Mouse (Mus musculus) c-Kit-positive CD71-negative TER-119-negative erythroid progenitor cells, embryonic 14.5 days (primary cell): ENCODE measurements around the gene Ddx49.

Experiments
- DNase-seq: peaks from one replicate; pipeline ENCODE4 v3.0.0-alpha.2; 2013; ENCODE audit warnings: low read depth

The Ddx49 gene

DNA sequence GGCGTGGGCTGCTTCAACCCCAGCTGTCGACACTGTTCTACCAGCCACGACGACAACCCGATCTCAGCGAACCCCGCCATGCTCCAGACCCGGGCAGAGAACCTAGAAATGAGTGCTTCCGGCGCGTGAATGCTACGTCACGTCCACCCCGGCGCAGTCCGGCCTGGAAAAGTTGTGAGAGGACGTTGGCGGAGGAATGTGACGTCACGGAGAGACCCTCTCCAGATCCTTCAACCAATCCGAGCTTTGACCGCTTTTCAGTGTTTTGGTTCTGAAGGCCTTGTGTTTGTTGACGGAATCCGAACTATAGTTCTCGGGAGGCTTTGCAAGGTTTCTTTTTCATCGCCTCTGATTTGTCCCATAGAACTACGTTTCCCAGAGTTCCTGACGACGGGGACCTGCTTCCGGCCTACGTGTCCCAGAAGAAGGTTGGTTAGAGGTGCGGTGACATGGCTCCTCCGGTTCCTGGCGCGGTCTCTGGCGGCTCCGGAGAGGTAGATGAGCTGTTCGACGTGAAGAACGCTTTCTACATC is at the start of gene Ddx49, which contains the start of gene Cope:
Gene Ddx49, minus strand, starts transcription at position 132 of the 533 bp plus-strand sequence.
Gene Cope, plus strand, starts transcription at position 161 of the 533 bp plus-strand sequence.
- peak; percentile 89 for DNase-seq

DNA sequence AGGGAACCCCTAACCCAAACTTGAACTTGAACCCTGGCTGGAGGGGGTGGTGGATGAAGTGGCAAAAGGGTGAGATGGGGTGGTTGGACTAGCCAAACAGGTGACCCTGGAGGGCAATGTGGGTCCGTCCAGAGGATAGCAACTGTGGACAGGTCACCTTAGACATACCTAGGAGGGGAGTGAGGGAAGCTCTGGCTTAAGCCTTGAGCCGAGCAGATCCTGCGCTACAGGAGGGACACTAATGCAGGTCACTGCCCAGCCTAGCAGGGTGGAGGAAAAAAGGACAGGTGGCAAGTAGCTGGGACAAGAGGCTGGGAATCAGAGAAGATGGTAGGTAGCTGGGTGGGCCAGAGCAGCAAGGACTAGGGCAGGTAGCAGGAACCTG is 49.7 kb upstream of the Ddx49 start:
- no peak for DNase-seq

DNA sequence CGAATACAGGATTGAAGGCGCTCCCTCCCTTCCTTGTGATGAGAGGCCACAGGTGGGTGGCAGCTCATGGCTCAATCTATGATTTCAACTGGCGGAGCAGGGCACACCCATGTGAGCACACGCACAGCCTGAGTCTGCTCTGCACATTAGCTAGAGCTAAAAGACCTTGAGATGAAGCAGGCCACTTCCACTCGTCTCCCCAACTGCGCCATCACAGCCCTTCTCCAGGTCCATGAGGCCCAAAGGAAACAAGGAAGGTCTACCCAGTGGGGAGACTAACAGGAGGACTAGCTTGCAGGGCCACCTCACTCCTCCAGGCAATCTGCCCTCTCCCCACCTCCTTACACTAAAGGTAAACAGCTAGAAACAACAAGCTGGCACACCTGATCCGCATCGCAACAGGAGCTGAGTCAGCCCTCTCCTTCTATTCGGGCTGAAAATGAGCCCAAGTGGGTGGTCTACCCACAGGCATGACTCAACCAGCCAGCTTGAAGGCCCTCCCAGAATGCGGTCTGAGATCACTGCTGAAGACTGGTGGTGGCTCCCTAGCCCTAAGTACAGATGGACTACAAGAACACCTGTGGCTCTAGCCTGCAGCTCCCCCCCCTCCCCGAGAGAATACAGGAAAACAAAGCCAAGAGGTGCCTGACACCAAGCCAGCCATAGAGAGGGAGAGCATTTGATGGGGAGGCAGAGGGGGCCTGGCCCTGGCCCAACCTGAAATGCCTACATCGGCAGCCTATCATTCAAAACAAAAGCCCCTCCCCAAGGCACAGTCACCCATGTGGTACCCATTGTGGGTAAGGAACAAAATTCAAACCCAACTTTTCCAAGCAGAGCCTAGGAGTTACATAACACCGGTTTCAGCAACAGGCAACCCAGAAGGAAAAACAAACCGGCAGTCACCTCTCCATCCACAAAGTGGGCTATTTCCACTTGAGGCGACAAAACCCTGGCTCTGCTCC is 49.0 kb upstream of the Ddx49 start:
- no peak for DNase-seq

DNA sequence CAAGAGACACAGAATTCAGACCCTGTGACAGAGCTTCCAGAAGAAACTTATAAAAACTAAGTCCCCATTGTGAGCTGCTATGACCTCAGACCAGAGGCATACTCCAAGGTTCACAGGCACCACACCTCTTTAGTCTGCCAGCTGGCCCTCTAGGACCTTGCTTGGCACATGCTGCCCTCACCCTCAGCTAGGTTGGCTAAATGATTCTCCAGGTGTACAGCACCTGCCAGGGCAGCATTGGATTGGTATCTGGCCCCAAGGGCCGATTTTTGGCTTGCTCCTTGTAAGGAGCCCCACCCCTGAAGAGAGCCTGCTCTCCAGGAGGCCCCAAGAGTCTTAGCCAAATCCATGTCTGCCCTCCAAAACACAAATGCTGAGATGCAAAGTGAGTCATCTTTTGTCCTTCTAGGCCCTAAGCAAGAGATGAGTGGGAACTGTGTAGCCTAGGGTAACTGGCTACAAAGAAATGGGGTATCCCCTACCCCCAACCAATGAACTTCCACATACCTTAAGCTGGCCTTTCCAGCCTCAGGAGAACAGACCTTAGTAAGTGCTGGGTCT is 45.7 kb upstream of the Ddx49 start:
- no peak for DNase-seq

DNA sequence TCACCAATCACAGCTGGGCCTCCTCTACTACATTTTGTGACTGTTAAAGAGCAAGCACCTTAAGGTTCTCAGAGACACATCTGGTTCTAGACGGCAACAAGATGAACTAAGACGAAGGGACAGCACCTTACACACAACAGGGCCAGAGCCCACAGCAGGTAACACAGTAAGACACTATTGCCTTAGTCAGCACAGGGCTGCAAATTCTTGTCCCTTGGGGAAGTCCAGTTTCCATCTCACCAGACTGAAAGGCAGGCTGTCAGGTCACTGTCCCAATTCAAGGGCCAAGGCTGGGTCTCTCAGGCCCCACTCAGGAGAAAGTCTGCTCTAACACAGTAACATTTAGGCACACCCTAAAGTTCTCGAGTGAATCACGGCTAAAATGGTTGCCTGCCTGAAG is 45.2 kb upstream of the Ddx49 start:
- DNase-seq, result no peak

DNA sequence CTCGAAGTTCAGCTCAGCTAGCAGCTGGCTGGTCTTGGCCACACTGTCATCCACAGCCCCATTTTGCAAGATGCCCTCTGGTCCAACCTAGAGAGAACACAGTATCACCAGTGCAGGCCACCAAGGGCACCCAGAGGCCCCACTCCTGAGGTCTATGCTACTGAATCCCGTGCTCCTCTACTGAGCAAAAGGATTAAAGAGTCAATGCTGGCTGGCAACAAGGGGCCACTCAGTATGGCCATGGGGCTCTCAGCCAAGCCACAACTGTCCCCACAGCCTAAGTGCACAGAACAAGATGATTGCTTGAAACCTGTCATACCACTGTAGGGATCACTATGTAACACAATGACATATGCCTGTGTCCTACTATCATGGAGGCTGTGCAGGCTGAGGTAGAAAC is 42.0 kb upstream of the Ddx49 start:
- DNase-seq, result no peak

DNA sequence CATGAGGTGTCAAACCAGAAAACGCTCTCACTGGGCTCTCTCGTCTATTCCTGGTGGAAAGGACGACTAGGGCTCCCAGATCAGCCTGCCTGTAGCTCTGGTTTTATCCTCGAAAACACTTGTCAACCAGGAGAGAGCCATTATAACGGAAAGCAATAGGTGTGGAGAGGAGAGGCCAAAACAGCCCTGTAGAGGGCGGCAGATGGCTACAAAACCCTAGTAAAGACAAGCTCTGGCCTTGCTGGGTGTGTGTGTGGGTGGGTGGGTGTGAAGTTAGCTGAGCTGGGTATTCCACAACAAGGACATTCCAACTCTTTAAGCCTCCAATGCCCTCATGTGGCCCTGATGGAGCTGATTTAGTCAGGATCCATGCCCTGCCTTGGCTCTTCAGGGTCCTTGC is 41.4 kb upstream of the Ddx49 start:
- DNase-seq, result no peak

DNA sequence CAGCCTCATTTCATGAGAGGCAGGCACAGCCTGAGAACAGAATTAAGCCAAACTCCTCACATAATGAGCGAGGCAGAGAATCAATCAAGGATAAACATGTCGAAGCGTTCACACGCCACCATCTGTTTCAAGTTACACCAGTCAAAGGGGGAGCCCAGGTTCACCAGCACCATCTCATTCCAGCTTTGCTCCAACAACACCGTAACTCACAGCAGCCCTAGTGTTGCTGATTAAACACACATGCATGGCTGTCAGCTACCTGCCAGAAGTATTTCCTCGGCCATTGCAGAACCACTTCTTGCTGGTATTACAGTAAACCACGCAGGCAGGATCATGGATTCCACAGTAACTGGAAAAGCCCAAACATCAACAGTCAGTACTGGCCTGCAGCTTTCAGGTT is 40.8 kb upstream of the Ddx49 start:
- DNase-seq, result no peak

DNA sequence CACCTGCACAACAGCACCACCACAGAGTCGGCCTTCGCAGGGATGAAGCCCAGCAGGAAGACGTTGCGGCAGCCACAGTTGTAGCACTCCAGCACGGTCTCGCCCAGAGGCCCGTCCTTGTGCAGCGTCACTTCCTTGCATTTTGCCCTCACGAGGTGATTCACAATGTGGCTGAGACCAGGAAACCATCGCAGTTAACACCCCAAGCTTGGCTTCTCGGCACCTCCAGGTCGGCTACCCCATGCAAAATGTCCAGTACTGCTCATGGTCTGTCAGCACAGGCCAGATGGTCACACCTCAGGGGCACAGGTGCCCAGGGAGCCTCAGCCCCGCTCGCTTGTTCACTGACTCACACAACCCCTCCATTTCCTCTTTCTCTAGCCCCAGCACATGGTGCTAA is 39.7 kb upstream of the Ddx49 start:
- no peak for DNase-seq

DNA sequence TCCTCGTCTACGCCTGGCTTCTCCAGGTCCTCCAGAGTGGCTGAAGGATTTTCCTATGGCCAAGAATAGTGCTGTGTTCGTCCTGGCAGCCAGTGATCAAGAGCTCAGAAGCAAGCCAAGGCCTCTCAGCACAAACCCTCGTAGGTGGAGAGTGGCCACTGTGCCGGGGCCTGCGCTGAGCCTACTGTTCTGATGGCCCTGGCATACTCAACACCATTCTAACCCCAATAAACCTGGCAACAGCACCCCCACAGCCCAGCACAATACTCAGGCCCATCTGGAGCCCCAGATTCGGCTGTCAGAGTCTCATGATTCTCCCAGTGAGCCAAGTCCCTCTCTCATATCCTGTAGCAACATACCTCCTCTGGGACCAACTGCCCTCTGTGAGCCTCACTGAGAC is 38.4 kb upstream of the Ddx49 start:
- no peak for DNase-seq

DNA sequence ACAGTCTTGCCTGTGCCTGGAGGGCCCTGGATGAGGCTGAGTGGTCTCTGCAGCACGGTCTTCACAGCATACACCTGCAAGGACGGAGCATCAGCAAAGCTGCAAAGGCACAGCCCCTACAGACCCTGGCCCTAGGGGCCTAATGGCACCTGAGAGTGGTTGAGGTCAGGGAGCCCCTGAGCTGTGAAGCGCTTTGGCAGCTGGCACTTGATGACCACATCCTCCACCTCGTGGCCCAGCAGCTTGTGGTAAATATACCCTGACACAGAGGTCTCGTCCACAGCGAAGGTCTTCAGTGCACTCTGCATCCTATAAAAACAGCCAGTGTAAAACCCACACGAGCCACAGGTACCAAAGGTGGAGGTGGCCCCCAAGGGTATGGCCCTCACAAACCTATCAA is 36.6 kb upstream of the Ddx49 start:
- no peak for DNase-seq

DNA sequence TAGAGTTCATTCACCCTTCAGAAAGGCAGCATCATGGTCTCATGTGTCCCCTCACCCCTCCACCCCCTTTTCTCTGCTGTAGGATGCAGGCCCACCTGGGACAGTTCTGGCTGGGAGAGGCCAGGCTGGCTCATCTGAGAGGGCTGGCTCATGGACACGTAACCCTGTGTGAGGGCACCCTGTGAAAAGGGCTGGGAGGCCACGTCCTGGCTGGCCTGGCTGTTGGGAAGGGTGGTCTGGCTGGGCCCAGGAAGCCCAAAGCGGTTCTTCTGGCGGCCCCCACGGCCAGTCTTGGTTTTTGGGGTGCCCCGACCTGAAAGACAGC is 30.6 kb upstream of the Ddx49 start:
- no peak for DNase-seq

DNA sequence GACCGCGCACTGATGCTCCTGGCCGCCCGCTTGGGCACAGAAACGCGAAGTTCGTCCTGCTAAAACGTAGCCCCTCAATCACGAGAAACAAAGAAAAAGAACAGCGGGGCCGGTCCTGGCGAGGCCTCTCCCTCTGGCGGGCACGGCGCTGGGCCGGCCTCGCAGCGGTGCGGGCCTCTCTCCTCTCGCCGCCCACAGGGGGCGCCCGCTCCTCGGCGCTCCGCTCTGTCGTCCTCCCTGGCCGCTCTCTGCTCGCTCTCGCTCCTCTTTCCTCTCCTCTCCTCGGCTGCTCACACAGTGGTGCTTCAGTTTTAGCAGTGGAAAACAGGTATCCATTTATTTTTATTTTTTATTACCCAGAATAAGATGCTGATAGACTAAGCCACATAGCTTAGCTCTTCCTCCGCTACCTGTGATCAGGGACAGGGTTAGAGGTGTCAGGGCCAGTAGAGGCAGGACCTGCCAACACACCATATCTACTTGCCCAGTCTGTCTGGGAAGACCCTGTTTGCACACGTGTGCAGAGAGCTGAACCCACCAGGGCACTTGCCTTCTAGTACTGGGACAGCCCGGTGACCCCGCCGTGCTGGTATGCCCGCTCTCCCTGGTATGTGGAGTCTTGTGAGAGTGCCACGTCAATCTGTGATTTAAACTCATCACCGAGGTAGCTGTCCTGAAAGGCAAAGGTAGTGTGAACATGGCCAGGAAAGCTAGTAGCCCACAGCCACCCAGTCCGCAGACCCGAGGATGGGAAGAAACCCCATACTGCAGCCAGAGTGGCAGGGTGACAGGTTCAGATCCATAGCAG is 30.0 kb upstream of the Ddx49 start:
- DNase-seq, result no peak

DNA sequence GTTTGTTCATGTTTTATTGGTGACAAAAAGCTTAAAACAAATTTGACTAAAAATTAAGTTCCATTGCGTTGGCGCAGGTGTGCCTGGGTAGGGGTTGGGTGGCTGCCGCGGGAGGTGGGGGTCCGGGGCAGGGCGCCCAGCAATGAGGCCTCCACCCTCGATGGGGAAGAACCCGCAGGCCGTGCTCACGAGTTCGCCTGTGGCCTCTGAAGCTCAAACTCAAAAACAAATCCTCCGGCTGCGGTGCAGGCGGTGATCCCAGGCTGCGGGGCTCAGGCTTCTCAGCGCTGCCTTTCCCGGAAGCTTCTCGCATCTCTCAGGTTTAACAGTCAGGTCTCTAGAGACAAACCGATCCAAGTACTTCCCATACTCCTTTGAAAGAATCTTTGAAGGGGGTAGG is 29.2 kb upstream of the Ddx49 start:
- DNase-seq, result no peak

DNA sequence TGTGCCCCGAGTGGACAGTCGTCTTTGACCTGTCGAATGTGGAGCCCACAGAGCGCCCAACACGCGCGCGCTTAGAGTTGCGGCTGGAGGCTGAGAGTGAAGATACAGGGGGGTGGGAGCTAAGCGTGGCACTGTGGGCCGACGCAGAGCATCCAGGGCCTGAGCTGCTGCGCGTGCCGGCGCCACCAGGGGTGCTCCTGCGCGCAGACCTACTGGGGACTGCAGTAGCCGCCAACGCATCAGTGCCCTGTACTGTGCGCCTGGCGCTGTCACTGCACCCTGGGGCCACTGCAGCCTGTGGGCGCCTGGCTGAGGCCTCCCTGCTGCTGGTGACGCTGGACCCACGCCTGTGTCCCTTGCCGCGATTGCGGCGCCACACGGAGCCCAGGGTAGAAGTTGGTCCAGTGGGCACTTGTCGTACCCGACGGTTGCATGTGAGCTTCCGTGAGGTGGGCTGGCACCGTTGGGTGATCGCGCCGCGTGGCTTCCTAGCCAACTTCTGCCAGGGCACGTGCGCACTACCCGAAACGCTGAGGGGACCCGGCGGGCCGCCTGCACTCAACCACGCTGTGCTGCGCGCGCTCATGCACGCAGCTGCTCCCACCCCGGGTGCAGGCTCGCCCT is 28.6 kb upstream of the Ddx49 start:
- no peak for DNase-seq

DNA sequence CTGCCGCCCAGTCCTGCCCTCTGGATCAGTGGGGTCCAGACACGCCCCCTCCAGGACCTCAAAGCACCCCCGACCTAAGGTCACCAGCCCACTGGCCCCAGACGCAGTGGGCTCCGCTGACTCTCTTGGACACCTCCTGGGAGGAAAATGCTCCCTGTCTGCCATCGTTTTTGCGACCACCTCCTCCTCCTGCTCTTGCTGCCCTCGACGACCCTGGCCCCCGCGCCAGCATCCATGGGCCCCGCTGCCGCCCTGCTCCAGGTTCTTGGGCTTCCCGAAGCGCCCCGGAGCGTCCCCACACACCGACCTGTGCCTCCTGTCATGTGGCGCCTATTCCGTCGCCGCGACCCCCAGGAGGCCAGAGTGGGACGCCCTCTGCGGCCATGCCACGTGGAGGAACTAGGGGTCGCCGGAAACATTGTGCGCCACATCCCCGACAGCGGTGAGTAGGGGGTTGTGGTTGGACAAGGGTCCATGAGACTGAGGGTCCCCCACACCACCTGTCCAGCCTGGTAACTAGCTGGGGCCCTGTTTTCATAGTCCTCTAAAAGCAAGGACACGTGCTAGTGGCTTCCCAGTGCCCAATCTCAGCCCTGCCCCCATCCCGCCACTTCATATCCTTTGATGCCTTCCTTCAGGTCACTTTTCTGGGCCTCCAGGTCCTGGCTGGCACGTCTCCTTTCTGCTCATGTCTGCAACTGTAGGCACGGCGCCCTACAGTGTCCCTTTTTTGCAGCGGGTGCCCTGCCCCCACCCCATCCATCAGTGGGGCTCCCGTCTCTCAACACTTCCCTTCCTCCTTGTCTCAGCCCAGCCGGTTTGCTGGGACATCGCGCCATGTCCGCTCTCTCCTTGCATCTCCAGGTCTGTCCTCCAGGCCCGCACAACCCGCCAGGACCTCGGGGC is 27.8 kb upstream of the Ddx49 start:
- DNase-seq, result no peak

DNA sequence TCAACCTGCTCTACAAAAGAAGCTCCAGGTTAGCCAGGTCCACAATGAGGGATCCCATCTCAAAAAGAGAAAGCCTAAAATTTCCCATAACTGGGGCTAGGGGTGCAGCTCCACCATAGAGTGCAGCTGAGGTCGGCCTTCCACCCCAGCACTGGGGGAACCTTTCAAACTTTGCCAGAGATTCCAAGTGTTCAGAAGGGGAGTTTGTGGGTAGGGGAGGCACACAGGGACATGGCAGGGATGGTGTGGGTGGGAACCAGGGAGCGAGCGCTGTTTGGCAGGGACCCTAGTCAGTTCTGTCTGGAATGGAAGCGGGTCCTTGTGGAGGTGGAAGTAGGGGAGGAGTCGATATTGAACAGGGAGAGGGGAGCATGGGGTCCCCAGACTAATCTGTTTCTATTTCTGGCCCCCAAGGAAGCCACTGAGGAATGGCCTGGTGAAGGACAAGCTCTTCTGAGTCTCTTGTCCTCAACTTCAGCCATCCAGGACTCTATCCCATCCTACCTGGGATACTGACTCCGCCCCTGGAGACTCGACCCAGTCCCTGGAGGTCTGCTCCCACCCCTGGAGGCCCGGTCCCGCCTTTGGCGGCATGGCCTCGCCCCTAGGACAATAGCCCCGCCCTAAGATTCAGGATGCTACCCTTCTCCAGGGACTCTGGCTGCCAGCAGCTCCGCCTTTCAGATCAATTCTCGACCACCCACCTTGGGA is 27.0 kb upstream of the Ddx49 start, which contains the start of gene Gdf1:
Gene Gdf1, plus strand, starts transcription at position 694 of the 711 bp plus-strand sequence.
- no peak for DNase-seq

DNA sequence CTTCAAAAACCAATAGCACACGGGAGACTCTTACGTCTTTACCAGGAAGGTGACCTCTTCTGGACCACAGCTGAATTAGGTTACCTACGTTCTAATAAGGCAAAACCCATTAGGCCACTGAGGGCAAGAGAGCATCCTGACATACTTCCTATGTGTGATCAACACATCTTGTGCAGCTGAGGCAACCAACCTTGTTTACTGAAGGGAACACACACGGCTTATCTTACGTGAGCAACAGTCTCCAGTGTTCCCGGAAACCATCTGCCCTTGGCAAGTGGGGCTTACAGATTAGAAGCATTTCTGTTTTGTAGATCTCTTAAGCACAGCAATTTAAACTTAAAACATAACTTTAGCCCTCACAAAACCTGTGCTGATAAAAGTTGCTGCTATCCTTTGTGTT is 25.2 kb upstream of the Ddx49 start:
- DNase-seq, result no peak

DNA sequence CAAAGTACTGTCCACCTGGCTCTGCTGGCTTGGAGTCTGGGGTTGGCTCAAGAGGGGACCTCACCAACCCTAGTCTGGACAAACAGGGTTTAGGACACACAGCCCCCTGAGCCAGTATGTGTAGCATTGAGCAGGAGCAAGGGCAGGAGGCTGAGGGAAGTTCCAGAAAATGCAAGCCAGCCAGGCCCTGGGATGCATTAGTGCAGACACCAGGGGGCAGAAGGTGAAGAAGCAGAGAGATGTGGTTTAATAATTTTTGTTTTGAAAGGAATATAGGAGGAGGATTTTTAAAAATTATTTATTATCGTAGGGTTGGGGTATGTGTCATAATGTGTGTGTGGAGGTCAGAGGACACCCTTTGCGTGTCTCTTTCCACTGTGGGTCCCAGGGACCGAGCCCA is 21.4 kb upstream of the Ddx49 start:
- no peak for DNase-seq

DNA sequence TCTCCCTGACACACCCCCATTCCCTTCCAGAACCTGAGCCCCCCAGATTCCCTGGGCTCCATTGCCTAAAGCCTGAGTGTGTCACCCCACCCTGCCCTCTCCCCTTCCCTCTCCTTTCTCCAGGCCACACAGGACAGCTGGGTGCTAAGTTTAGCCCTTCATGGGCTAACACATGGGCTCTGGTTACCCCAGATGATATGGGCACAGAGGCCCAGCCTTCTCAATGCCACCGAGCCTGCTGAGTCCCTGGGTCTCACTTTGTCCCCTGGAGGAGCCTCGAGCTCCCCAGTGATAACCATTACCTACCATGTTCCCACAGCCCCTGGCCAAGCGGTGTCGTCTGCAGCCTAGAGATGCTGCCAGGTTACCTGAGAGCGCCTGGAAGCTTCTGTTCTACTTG is 15.6 kb upstream of the Ddx49 start:
- DNase-seq, result no peak
